Mouse (Mus musculus): ENCODE measurements around the gene Nfkb1. TPM values are rescaled to one million over a fixed set of nuclear protein-coding genes. Genes with fewer than 3 reads are reported as not detected.

The Nfkb1 gene
- polyA plus RNA-seq, 1 experiment from 2014 or later: 24.0 TPM

GRCm38 (mm10) chr3:135546212-135546923 lies 145.0 kb downstream of the Nfkb1 start:
- Histone ChIP-seq H3K4me2 (ENCODE audit: low read depth, low read length) (no peak overlapping the region), H3K27ac (ENCODE audit: low read length) (no peak overlapping the region), H3K27me3 (ENCODE audit: control insufficient read depth, insufficient read depth, low read length) (no peaks in the 10 kb centered on the region), H3K36me3 (ENCODE audit: control insufficient read depth, insufficient read depth) (peaks cover 27% of the 10 kb centered on the region), H3K9me3 (replicated peaks; ENCODE audit: control insufficient read depth, low read length) (no peaks in the 10 kb centered on the region), H3K4me1 (ENCODE audit: control insufficient read depth, insufficient read depth, low read length) (0 out of 2 replicates have a peak, but pooled peaks cover 7% of the 10 kb centered on the region), H3K4me3 (ENCODE audit: low read length) (no peak overlapping the region), H3K9ac (ENCODE audit: low read length) (no peak overlapping the region)
- no peak for ATAC-seq (replicated peaks; ENCODE audit: extremely low read depth, insufficient read depth, low FRiP score)
- 54% methylated on average over 13 of the region's 13 CpGs for WGBS

Other genes starting within 250 kb of the Nfkb1 start
- gene Manba, start 205.9 kb downstream of the Nfkb1 start, polyA plus RNA-seq (2015; fragmentation: Nextera tagmentation; extraction: Ambion mirVana): 37.0 and 38.3 TPM in 2 replicates
- 12.1 and 15.1 TPM in 2 replicates for gene Slc39a8, start 133.7 kb upstream of the Nfkb1 start, polyA plus RNA-seq (2015; fragmentation: Nextera tagmentation; extraction: Ambion mirVana)